Mouse (Mus musculus) layer of hippocampus, adult 9-10 months (tissue): ENCODE data around the gene Itih2.

Source experiments
- DNase-seq: peaks from one replicate; pipeline ENCODE4 v3.0.0; 2022; ENCODE audit warnings: low spot score

Itih2 gene

GRCm38 (mm10) chr2:10131296-10131695, at the start of gene Itih2:
Itih2 (minus strand) TSS chr2:10131396.
- DNase-seq, result no peak

- no peak for DNase-seq
Measured at GRCm38 (mm10) chr2:10169991-10170390, 38.8 kb upstream of the Itih2 start.

- no peak for DNase-seq
Measured at GRCm38 (mm10) chr2:10168016-10168415, 36.8 kb upstream of the Itih2 start.

GRCm38 (mm10) chr2:10167283-10167682, 36.1 kb upstream of the Itih2 start:
- no peak for DNase-seq

- no peak for DNase-seq
Measured at GRCm38 (mm10) chr2:10166635-10167034, 35.4 kb upstream of the Itih2 start.

GRCm38 (mm10) chr2:10162011-10162410, 30.8 kb upstream of the Itih2 start:
- no peak for DNase-seq

GRCm38 (mm10) chr2:10157184-10157583, 26.0 kb upstream of the Itih2 start:
- no peak for DNase-seq

- no peak for DNase-seq
Measured at GRCm38 (mm10) chr2:10153201-10154075, 22.2 kb upstream of the Itih2 start, which contains the start of gene Itih5. Itih5 (plus strand) TSS chr2:10153571.

GRCm38 (mm10) chr2:10152590-10152989, 21.4 kb upstream of the Itih2 start:
- no peak for DNase-seq

- DNase-seq, result no peak
Measured at GRCm38 (mm10) chr2:10147176-10147575, 16.0 kb upstream of the Itih2 start.

- no peak for DNase-seq
Measured at GRCm38 (mm10) chr2:10145514-10145913, 14.3 kb upstream of the Itih2 start.

- peak; percentile 61 for DNase-seq
Measured at GRCm38 (mm10) chr2:10142472-10143454, 11.6 kb upstream of the Itih2 start.

GRCm38 (mm10) chr2:10140456-10140855, 9.3 kb upstream of the Itih2 start:
- DNase-seq, result no peak

GRCm38 (mm10) chr2:10137320-10137719, 6.1 kb upstream of the Itih2 start:
- DNase-seq, result no peak

- no peak for DNase-seq
Measured at GRCm38 (mm10) chr2:10133941-10134340, 2.7 kb upstream of the Itih2 start.

- DNase-seq, result no peak
Measured at GRCm38 (mm10) chr2:10132128-10132527, 932 bp upstream of the Itih2 start.

GRCm38 (mm10) chr2:10130341-10130990, 730 bp downstream of the Itih2 start:
- no peak for DNase-seq

GRCm38 (mm10) chr2:10128571-10128970, 2.6 kb downstream of the Itih2 start:
- no peak for DNase-seq

GRCm38 (mm10) chr2:10127471-10127870, 3.7 kb downstream of the Itih2 start:
- no peak for DNase-seq

- DNase-seq, result no peak
Measured at GRCm38 (mm10) chr2:10126122-10126521, 5.1 kb downstream of the Itih2 start.

GRCm38 (mm10) chr2:10121826-10122225, 9.4 kb downstream of the Itih2 start:
- no peak for DNase-seq

- DNase-seq, result no peak
Measured at GRCm38 (mm10) chr2:10119276-10119675, 11.9 kb downstream of the Itih2 start.
